Mouse (Mus musculus): ENCODE measurements around the gene Wdr53. TPM values are rescaled to one million over a fixed set of nuclear protein-coding genes. Genes with fewer than 3 reads are reported as not detected.
"Not testable (repeated sequence)": the region's sequence is repeated elsewhere in the genome, so short reads cannot be mapped to it uniquely, and the experiment has no call there.

The Wdr53 gene
- total RNA-seq (2021) = 1 to 10 TPM; 6.8 to 8.0 TPM

- intact Hi-C loops (cut with DNase I) = loop anchor here (1.0 to 10.0 kb wide), 4 partner anchors 30 to 302 kb away; partner anchors contain the start of genes 0610012G03Rik, Ncbp2 and Rnf168
Measured at GRCm38 (mm10) chr16:32246952-32247370, at the start of gene Wdr53, which contains the start of gene Fbxo45. TSS of gene Wdr53 (plus strand) at chr16:32247227. TSS of gene Fbxo45 (minus strand) at chr16:32247158.

GRCm38 (mm10) chr16:32200256-32201003 is 46.6 kb upstream of the Wdr53 start:
- peak in 1 of 2 experiments; percentile 16 for DNase-seq
- intact Hi-C loops (cut with DNase I) = loop anchor here (5.0 kb wide), 1 partner anchor 83 kb away; no protein-coding TSS in a partner anchor

More at GRCm38 (mm10) chr16:32246952-32247370, at the start of gene Wdr53, which contains the start of gene Fbxo45:
- peak; percentile 95 to 96 for DNase-seq

- DNase-seq = no peak
- intact Hi-C loops (cut with DNase I) = loop anchor here (5.0 kb wide), 1 partner anchor 84 kb away; no protein-coding TSS in a partner anchor
Measured at GRCm38 (mm10) chr16:32201004-32201325, 46.1 kb upstream of the Wdr53 start.

- DNase-seq = peak; percentile 77 to 83
- intact Hi-C loops (cut with DNase I) = loop anchor here (5.0 kb wide), 1 partner anchor 85 kb away; no protein-coding TSS in a partner anchor
Measured at GRCm38 (mm10) chr16:32202681-32203080, 44.3 kb upstream of the Wdr53 start.

GRCm38 (mm10) chr16:32204902-32205301 is 42.1 kb upstream of the Wdr53 start:
- intact Hi-C loops (cut with DNase I) = loop anchor here (5.0 kb wide), 1 partner anchor 88 kb away; no protein-coding TSS in a partner anchor
- peak; percentile 20 to 24 for DNase-seq

- DNase-seq = no peak
- intact Hi-C loops (cut with DNase I) = no loop called here
Measured at GRCm38 (mm10) chr16:32214156-32214555, 32.9 kb upstream of the Wdr53 start.

GRCm38 (mm10) chr16:32214804-32215576 is 32.0 kb upstream of the Wdr53 start:
- intact Hi-C loops (cut with DNase I) = no loop called here
- DNase-seq = no peak

- DNase-seq = no peak
- intact Hi-C loops (cut with DNase I) = no loop called here
Measured at GRCm38 (mm10) chr16:32221803-32222202, 25.2 kb upstream of the Wdr53 start.

GRCm38 (mm10) chr16:32222399-32222798 is 24.6 kb upstream of the Wdr53 start:
- intact Hi-C loops (cut with DNase I) = no loop called here
- no peak for DNase-seq

GRCm38 (mm10) chr16:32232050-32232449 is 15.0 kb upstream of the Wdr53 start:
- peak in 1 of 2 experiments; percentile 12 for DNase-seq
- intact Hi-C loops (cut with DNase I) = not testable (repeated sequence)

- peak in 1 of 2 experiments; percentile 17 for DNase-seq
- intact Hi-C loops (cut with DNase I) = no loop called here
Measured at GRCm38 (mm10) chr16:32237930-32238680, 8.9 kb upstream of the Wdr53 start.

- no peak for DNase-seq
- intact Hi-C loops (cut with DNase I) = loop anchor here (10.0 kb wide), 1 partner anchor 295 kb away; the partner anchor contains the start of genes 0610012G03Rik and Ncbp2
Measured at GRCm38 (mm10) chr16:32239428-32240312, 7.4 kb upstream of the Wdr53 start.

- intact Hi-C loops (cut with DNase I) = loop anchor here (10.0 kb wide), 1 partner anchor 299 kb away; the partner anchor contains the start of genes 0610012G03Rik and Ncbp2
- DNase-seq = no peak
Measured at GRCm38 (mm10) chr16:32243901-32244300, 3.1 kb upstream of the Wdr53 start.

GRCm38 (mm10) chr16:32246351-32246791 is 656 bp upstream of the Wdr53 start:
- DNase-seq = peak in 1 of 2 experiments; percentile 50
- intact Hi-C loops (cut with DNase I) = loop anchor here (2.0 to 10.0 kb wide), 3 partner anchors 132 to 302 kb away; partner anchors contain the start of genes 0610012G03Rik and Ncbp2

GRCm38 (mm10) chr16:32264225-32264624 is 17.2 kb downstream of the Wdr53 start:
- intact Hi-C loops (cut with DNase I) = loop anchor here (2.0 to 5.0 kb wide), 2 partner anchors 195 to 233 kb away; partner anchors contain the start of gene Zdhhc19
- DNase-seq = peak in 1 of 2 experiments; percentile 38

GRCm38 (mm10) chr16:32271291-32271690 is 24.3 kb downstream of the Wdr53 start, which contains the start of gene Smco1:
TSS of gene Smco1 (plus strand) at chr16:32271468.
- intact Hi-C loops (cut with DNase I) = no loop called here

GRCm38 (mm10) chr16:32273338-32273737 is 26.3 kb downstream of the Wdr53 start:
- intact Hi-C loops (cut with DNase I) = no loop called here
- DNase-seq = no peak

More at GRCm38 (mm10) chr16:32271291-32271690, 24.3 kb downstream of the Wdr53 start, which contains the start of gene Smco1:
- DNase-seq = peak; percentile 26 to 34

- DNase-seq = no peak
- intact Hi-C loops (cut with DNase I) = loop anchor here (5.0 kb wide), 1 partner anchor 57 kb away; the partner anchor contains the start of gene Ubxn7
Measured at GRCm38 (mm10) chr16:32275041-32275440, 28.0 kb downstream of the Wdr53 start.
